Mouse (Mus musculus) stomach, postnatal 0 days (tissue): ENCODE measurements around the gene Gpm6b. TPM values are rescaled to one million over a fixed set of nuclear protein-coding genes. Genes with fewer than 3 reads are reported as not detected.

Source experiments
- ATAC-seq: fragments of 200-750 bp; cut with Nextera tagmentation; 2 replicates; pipeline ENCODE4 v1.8.0; 2017; ENCODE audit not compliant: low FRiP score, low TSS enrichment
- DNase-seq: peaks from one replicate; pipeline ENCODE4 v3.0.0-alpha.2; 2016; ENCODE audit warnings: low spot score
- H3K27ac ChIP-seq: fragments of 300-500 bp; sonication (generic); replicated peaks from 2 replicates; pipeline ENCODE4 v1.5.1; 2014; ENCODE audit warnings: mild to moderate bottlenecking, control low read depth
- H3K27me3 ChIP-seq: fragments of 300-500 bp; sonication (generic); 2 replicates; pipeline ENCODE4 v1.6.1; 2014; ENCODE audit warnings: low read length; ENCODE audit not compliant: control insufficient read depth, insufficient read depth
- H3K36me3 ChIP-seq: fragments of 300-500 bp; sonication (generic); 2 replicates; pipeline ENCODE4 v1.6.1; 2014; ENCODE audit warnings: low read length, mixed read lengths; ENCODE audit not compliant: control insufficient read depth, insufficient read depth
- H3K4me1 ChIP-seq: fragments of 300-500 bp; sonication (generic); replicated peaks from 2 replicates; pipeline ENCODE4 v1.6.1; 2014; ENCODE audit warnings: antibody characterized with exemption; ENCODE audit not compliant: control insufficient read depth, insufficient read depth
- H3K4me2 ChIP-seq: fragments of 300-500 bp; sonication (generic); replicated peaks from 2 replicates; pipeline ENCODE4 v1.6.1; 2014; ENCODE audit warnings: low read depth, mild to moderate bottlenecking, control low read depth, moderate library complexity
- H3K4me3 ChIP-seq: fragments of 300-500 bp; sonication (generic); 2 replicates; pipeline ENCODE4 v1.5.1; 2014; ENCODE audit warnings: low read depth, low read length, control low read depth
- H3K9ac ChIP-seq: fragments of 300-500 bp; sonication (generic); 2 replicates; pipeline ENCODE4 v1.6.1; 2014; ENCODE audit warnings: mild to moderate bottlenecking, low read length, control low read depth, mixed read lengths
- H3K9me3 ChIP-seq: fragments of 300-500 bp; sonication (generic); 2 replicates; pipeline ENCODE4 v1.6.1; 2016; ENCODE audit warnings: low read length; ENCODE audit not compliant: control insufficient read depth
- CTCF ChIP-seq: IDR thresholded peaks from 2 replicates; pipeline ENCODE4 v1.5.1; 2016; ENCODE audit warnings: antibody characterized with exemption, low read depth, mild to moderate bottlenecking, moderate library complexity
- EP300 ChIP-seq: optimal IDR thresholded peaks from 2 replicates; pipeline ENCODE3; 2016; ENCODE audit warnings: antibody characterized with exemption
- WGBS: fragments of 180-500 bp; shearing (Covaris S2); extraction: QIAGEN DNeasy Blood & Tissue Kit; methylation state at CpG from one replicate; pipeline ENCODE4 v1.1.7; 2014; 5-methylcytosine and 5-hydroxymethylcytosine counted together
- polyA plus RNA-seq: library from polyadenylated mRNA; unstranded; fragments of >200 nt; fragmentation: Nextera tagmentation; extraction: Ambion mirVana; gene quantifications from 2 replicates; pipeline ENCODE4 v1.2.1, GENCODE M21; 2015

The Gpm6b gene
- polyA plus RNA-seq, 1 experiment from 2014 or later: 21.9 TPM

- Histone ChIP-seq H3K9me3 (no peaks in the 10 kb centered on the region), H3K27me3 (no peaks in the 10 kb centered on the region), H3K4me1 (no peaks in the 10 kb centered on the region), H3K36me3 (no peaks in the 10 kb centered on the region), H3K4me3 (no peak overlapping the region), H3K9ac (no peak overlapping the region), H3K27ac (no peak overlapping the region), H3K4me2 (no peak overlapping the region)
- DNase-seq (no peak), ATAC-seq (no peak)
- TF ChIP-seq CTCF (no peak), EP300 (no peak)
Observed at GRCm38 (mm10) chrX:166407865-166408264, 169.2 kb downstream of the Gpm6b start.

- no peaks in the 10 kb centered on the region for H3K4me1 ChIP-seq
- H3K27me3 ChIP-seq: no peaks in the 10 kb centered on the region
- H3K4me3 ChIP-seq: no peak overlapping the region
- DNase-seq: peak; percentile 19
- no peak overlapping the region for H3K9ac ChIP-seq
- TF ChIP-seq EP300 (no peak), CTCF (peak; percentile 68)
- no peak for ATAC-seq
- H3K4me2 ChIP-seq: no peak overlapping the region
- no peaks in the 10 kb centered on the region for H3K9me3 ChIP-seq
- 58% methylated on average over 1 of the region's 6 CpGs for WGBS
- no peaks in the 10 kb centered on the region for H3K36me3 ChIP-seq
- no peak overlapping the region for H3K27ac ChIP-seq
Observed at GRCm38 (mm10) chrX:166416196-166416595, 177.5 kb downstream of the Gpm6b start.

- DNase-seq (no peak), ATAC-seq (no peak)
- no peak overlapping the region for H3K4me2 ChIP-seq
- H3K36me3 ChIP-seq: no peaks in the 10 kb centered on the region
- H3K4me3 ChIP-seq: no peak overlapping the region
- no peaks in the 10 kb centered on the region for H3K27me3 ChIP-seq
- H3K9me3 ChIP-seq: no peaks in the 10 kb centered on the region
- no peak for TF ChIP-seq CTCF
- TF ChIP-seq EP300: no peak
- no peaks in the 10 kb centered on the region for H3K4me1 ChIP-seq
- no peak overlapping the region for H3K9ac ChIP-seq
- H3K27ac ChIP-seq: no peak overlapping the region
- WGBS: 93% methylated on average over 2 of the region's 2 CpGs
Observed at GRCm38 (mm10) chrX:166434812-166435211, 196.1 kb downstream of the Gpm6b start.

Other genes starting within 250 kb of the Gpm6b start
- 4.0 and 4.2 TPM in 2 replicates for gene Gemin8, start 68.5 kb upstream of the Gpm6b start, polyA plus RNA-seq
- 28.3 and 28.5 TPM in 2 replicates for gene Trappc2, start 201.7 kb downstream of the Gpm6b start, polyA plus RNA-seq
- 4.9 and 5.3 TPM in 2 replicates for gene Ofd1, start 201.8 kb downstream of the Gpm6b start, polyA plus RNA-seq
- 82.2 and 85.1 TPM in 2 replicates for gene Rab9, start 241.0 kb downstream of the Gpm6b start, polyA plus RNA-seq